Mouse (Mus musculus) CH12.LX (cell line): ENCODE data around the gene Sbds.
A peak's percentile ranks its signal among the peaks of the same experiment; 100 is the strongest.

ENCODE experiments used
- EP300 ChIP-seq: IDR thresholded peaks from 2 replicates; pipeline ENCODE4 v1.6.1; 2011; ENCODE audit warnings: low read length, improper control_type of control experiment
- KAT2A ChIP-seq: IDR thresholded peaks from 2 replicates; pipeline ENCODE4 v1.6.1; 2012; ENCODE audit warnings: low read length, improper control_type of control experiment, inconsistent platforms; ENCODE audit not compliant: insufficient replicate concordance
- MAFK ChIP-seq: IDR thresholded peaks from 2 replicates; pipeline ENCODE4 v1.6.1; 2011; ENCODE audit warnings: low read length, improper control_type of control experiment; ENCODE audit not compliant: insufficient replicate concordance
- POLR2A ChIP-seq: IDR thresholded peaks from 2 replicates; pipeline ENCODE4 v1.6.1; 2011; ENCODE audit warnings: low read depth, mild to moderate bottlenecking, improper control_type of control experiment, low read length
- ZKSCAN1 ChIP-seq: IDR thresholded peaks from 2 replicates; pipeline ENCODE4 v1.6.1; 2012; ENCODE audit warnings: low read depth, inconsistent platforms, low read length, improper control_type of control experiment, borderline replicate concordance

DNA sequence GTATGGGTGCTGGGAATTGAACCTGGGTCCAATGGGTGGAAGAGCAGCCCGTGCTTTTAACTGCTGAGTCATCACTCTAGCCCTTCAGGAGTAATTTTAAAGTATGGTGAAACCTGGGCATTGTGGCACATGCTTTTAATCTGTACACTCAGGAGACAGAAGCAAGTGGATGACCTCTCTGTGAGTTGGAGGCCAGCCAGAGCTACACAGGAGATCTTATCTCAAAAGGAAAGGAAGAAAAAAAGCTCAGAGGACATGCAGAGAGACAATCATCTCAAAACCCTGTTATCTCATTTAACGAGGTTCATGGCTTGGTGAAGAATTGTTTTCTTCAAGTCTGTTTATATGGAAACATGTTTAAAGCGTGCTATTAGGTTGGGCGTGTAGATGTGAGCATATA lies 51.4 kb downstream of the Sbds start:
- no peak for TF ChIP-seq POLR2A
- TF ChIP-seq MAFK: peak; percentile 68; the same call in 1 of the 2 replicates
- no peak for TF ChIP-seq KAT2A
- TF ChIP-seq EP300: no peak
- TF ChIP-seq ZKSCAN1: no peak
